Mouse (Mus musculus) bone marrow, adult 2 months (tissue): ENCODE measurements around the gene Pate3. TPM values are rescaled to one million over a fixed set of nuclear protein-coding genes. Genes with fewer than 3 reads are reported as not detected.

ENCODE experiments used
- H3K27ac ChIP-seq: fragments of 200-500 bp; 2 replicates; pipeline ENCODE4 v1.5.1; 2012; ENCODE audit warnings: low read depth, mild to moderate bottlenecking, control low read depth, inconsistent platforms, low read length; ENCODE audit not compliant: control insufficient read depth, poor library complexity, insufficient read depth
- H3K4me1 ChIP-seq: fragments of 200-500 bp; 2 replicates; pipeline ENCODE4 v1.6.1; 2011; ENCODE audit warnings: low read length; ENCODE audit not compliant: control insufficient read depth, insufficient read depth
- H3K4me3 ChIP-seq: fragments of 200-500 bp; replicated peaks from 2 replicates; pipeline ENCODE3; 2011; ENCODE audit warnings: mild to moderate bottlenecking, low read depth, low read length, control low read depth; ENCODE audit not compliant: control insufficient read depth
- CTCF ChIP-seq: fragments of 200-500 bp; IDR thresholded peaks from 2 replicates; pipeline ENCODE4 v1.5.1; 2011; ENCODE audit warnings: low read length, control low read depth; ENCODE audit not compliant: control insufficient read depth, insufficient read depth
- POLR2A ChIP-seq: fragments of 200-500 bp; IDR thresholded peaks from 2 replicates; pipeline ENCODE4 v1.6.1; 2011; ENCODE audit warnings: low read depth, mild to moderate bottlenecking, control low read depth, low read length, borderline replicate concordance; ENCODE audit not compliant: control insufficient read depth
- WGBS: fragments of 180-500 bp; shearing (Covaris S2); methylation state at CpG from one replicate; pipeline ENCODE4 v1.1.7; 2018; 5-methylcytosine and 5-hydroxymethylcytosine counted together
- polyA plus RNA-seq: library from polyadenylated mRNA; stranded (reverse); fragments of >200 nt; gene quantifications from 2 replicates; pipeline ENCODE4 v1.2.4, GENCODE M21; 2011; ENCODE audit warnings: low replicate concordance; ENCODE audit not compliant: missing spikeins, insufficient read depth, insufficient read length

The Pate3 gene
- polyA plus RNA-seq, 1 experiment = not detected

- TF ChIP-seq CTCF (no peak), POLR2A (no peak)
- no peaks in the 10 kb centered on the region for H3K4me1 ChIP-seq
- H3K4me3 ChIP-seq = no peak overlapping the region
- 59% methylated on average over 8 of the region's 8 CpGs for WGBS
- H3K27ac ChIP-seq = no peak overlapping the region
These were observed 40.2 kb downstream of the Pate3 start for GRCm38 (mm10) chr9:35607647-35608405.

Other genes with a start within 250 kb of the Pate3 start
- 0.66 and 2.8 TPM in 2 replicates for gene Cdon, start 227.1 kb downstream of the Pate3 start, polyA plus RNA-seq
- gene Gm1113, start 129.9 kb downstream of the Pate3 start, polyA plus RNA-seq = not detected in 2 replicates
- gene Ddx25, start 89.7 kb downstream of the Pate3 start, polyA plus RNA-seq = 0.18 TPM in 1 of 2 replicates, not detected in the other
- gene Pus3, start 89.6 kb downstream of the Pate3 start, polyA plus RNA-seq = 6.1 and 9.4 TPM in 2 replicates
- gene Pate2, start 77.9 kb downstream of the Pate3 start, polyA plus RNA-seq = 0.57 TPM in 1 of 2 replicates, not detected in the other
- gene Hyls1, start 77.8 kb downstream of the Pate3 start, polyA plus RNA-seq = 14.7 and 21.1 TPM in 2 replicates
- not detected in 2 replicates for gene Pate4, start 36.3 kb downstream of the Pate3 start, polyA plus RNA-seq
- not detected in 2 replicates for gene Pate1, start 39.2 kb upstream of the Pate3 start, polyA plus RNA-seq
- gene Gm17677, start 92.8 kb upstream of the Pate3 start, polyA plus RNA-seq = not detected in 2 replicates
- gene Gm17727, start 129.9 kb upstream of the Pate3 start, polyA plus RNA-seq = not detected in 2 replicates
- gene Gm27235, start 141.9 kb upstream of the Pate3 start, polyA plus RNA-seq = not detected in 2 replicates
- not detected in 2 replicates for gene D730048I06Rik, start 141.9 kb upstream of the Pate3 start, polyA plus RNA-seq
- gene 9230110F15Rik, start 195.9 kb upstream of the Pate3 start, polyA plus RNA-seq = not detected in 2 replicates